Mouse (Mus musculus): ENCODE data around the gene Ccdc38. TPM values are rescaled to one million over a fixed set of nuclear protein-coding genes. Genes with fewer than 3 reads are reported as not detected.

The Ccdc38 gene
- not detected in 2 replicates for polyA plus RNA-seq (2012; rRNA removed)

DNA sequence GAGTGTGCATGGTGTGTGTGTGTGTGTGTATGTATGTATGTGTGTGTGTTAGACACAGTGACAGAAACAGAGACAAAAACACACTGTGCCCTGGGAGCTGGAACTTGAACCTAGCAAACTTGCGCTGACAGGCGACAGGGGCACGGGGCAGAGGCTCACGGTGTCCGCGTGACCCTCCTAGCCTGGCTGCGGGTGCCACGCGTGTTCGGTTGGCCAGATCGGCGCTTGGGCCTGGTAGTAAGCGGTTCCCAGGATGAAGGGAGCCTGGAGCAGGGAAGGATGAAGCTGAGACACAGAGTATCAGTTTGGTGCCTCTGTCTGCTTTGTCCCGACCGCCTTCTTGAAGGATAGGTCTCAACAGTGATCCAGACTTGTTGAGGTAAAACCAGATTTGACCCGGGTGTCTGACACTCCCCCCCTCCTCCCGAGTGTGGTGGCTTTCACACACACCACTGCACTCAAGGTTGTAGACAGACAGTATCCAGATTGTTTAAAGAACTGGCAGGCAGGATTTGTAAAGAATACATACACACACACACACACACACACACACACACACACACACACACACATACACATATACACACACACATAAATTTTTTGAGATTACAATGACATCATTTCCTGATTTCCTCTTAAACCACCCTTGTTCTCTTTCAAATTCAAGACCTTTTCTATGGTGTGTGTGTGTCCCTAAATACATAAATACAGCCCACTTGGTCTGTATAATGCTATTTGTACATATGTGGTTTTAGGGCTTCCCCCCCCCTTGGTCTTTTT, at the start of gene Ccdc38:
Gene Ccdc38, plus strand, starts transcription at position 202 of the 780 bp plus-strand sequence.

GRCm38 (mm10) chr10:93539775-93540430, 529 bp upstream of the Ccdc38 start, which contains the start of gene Amdhd1:
Gene Amdhd1, minus strand, starts transcription at chr10:93540033.

GRCm38 (mm10) chr10:93589281-93589848, 48.9 kb downstream of the Ccdc38 start, which contains the start of gene Snrpf:
Gene Snrpf, minus strand, starts transcription at chr10:93589706.

Other genes with a start within 250 kb of the Ccdc38 start
- 12.8 and 16.8 TPM in 2 replicates for gene Elk3, start 229.5 kb upstream of the Ccdc38 start, polyA plus RNA-seq (2012; rRNA removed)
- gene Lta4h, start 87.2 kb upstream of the Ccdc38 start, polyA plus RNA-seq (2012; rRNA removed), result 36.4 and 53.8 TPM in 2 replicates
- 0.15 and 0.51 TPM in 2 replicates for gene Hal, start 51.9 kb upstream of the Ccdc38 start, polyA plus RNA-seq (2012; rRNA removed)
- 0.06 and 0.11 TPM in 2 replicates for gene Amdhd1, start 599 bp upstream of the Ccdc38 start, polyA plus RNA-seq (2012; rRNA removed)
- 4.5 and 11.3 TPM in 2 replicates for gene Snrpf, start 49.1 kb downstream of the Ccdc38 start, polyA plus RNA-seq (2012; rRNA removed)
- 6.5 and 7.5 TPM in 2 replicates for gene Ntn4, start 100.0 kb downstream of the Ccdc38 start, polyA plus RNA-seq (2012; rRNA removed)

Data from stomach, adult 2 months (tissue).